In genomic region chr7:6397996-6398975, GRCm38 (mm10) we compare ENCODE assay signal across 8 mouse cellular contexts. TPM values are rescaled to one million over a fixed set of nuclear protein-coding genes. Genes with fewer than 3 reads are reported as not detected.
DNase-seq lines count a peak whose midpoint lies in the region; ATAC-seq and TF ChIP-seq lines count a peak whose summit lies in the region.

Gene Smim17, plus strand, starts transcription at chr7:6398715.

- peak within 1 kb of the TSS; percentile 87 for H3K4me3 ChIP-seq in bone marrow, adult 2 months (replicated peaks; ENCODE audit: control insufficient read depth, low read depth, low read length)
- H3K4me3 ChIP-seq in embryonic facial prominence, embryonic 15.5 days (replicated peaks) = peak within 1 kb of the TSS; percentile 52
- H3K4me3 ChIP-seq in heart, embryonic 13.5 days = peak within 1 kb of the TSS; percentile 60
- H3K4me3 ChIP-seq in kidney, postnatal 0 days (replicated peaks; ENCODE audit: low read depth, low read length) = peak within 1 kb of the TSS; percentile 45
- peak within 1 kb of the TSS; percentile 54 for H3K4me3 ChIP-seq in midbrain, embryonic 16.5 days (ENCODE audit: low read depth, low read length)

- H3K9ac ChIP-seq in embryonic facial prominence, embryonic 15.5 days = peak within 1 kb of the TSS; percentile 33
- H3K9ac ChIP-seq in heart, embryonic 13.5 days = peak within 1 kb of the TSS; percentile 77
- H3K9ac ChIP-seq in kidney, postnatal 0 days (ENCODE audit: low read depth, low read length) = peak within 1 kb of the TSS; percentile 53; the same call in 1 of the 2 replicates
- peak within 1 kb of the TSS; percentile 65 for H3K9ac ChIP-seq in midbrain, embryonic 16.5 days (ENCODE audit: low read depth, low read length)

- peak within 1 kb of the TSS; percentile 64 for H3K4me2 ChIP-seq in embryonic facial prominence, embryonic 15.5 days (replicated peaks)
- peak within 1 kb of the TSS; percentile 74 for H3K4me2 ChIP-seq in heart, embryonic 13.5 days
- H3K4me2 ChIP-seq in kidney, postnatal 0 days (ENCODE audit: low read length) = peak within 1 kb of the TSS; percentile 70
- peak within 1 kb of the TSS; percentile 87 for H3K4me2 ChIP-seq in midbrain, embryonic 16.5 days (ENCODE audit: low read length)

- no peak within 1 kb of the TSS for H3K27ac ChIP-seq in bone marrow, adult 2 months (ENCODE audit: control insufficient read depth, insufficient read depth, low read depth, low read length, poor library complexity)
- no peak within 1 kb of the TSS for H3K27ac ChIP-seq in embryonic facial prominence, embryonic 15.5 days (replicated peaks)
- H3K27ac ChIP-seq in heart, embryonic 13.5 days (replicated peaks) = no peak within 1 kb of the TSS
- H3K27ac ChIP-seq in kidney, postnatal 0 days = no peak within 1 kb of the TSS
- peak within 1 kb of the TSS; percentile 58 for H3K27ac ChIP-seq in midbrain, embryonic 16.5 days (ENCODE audit: low read length)

- H3K9me3 ChIP-seq in embryonic facial prominence, embryonic 15.5 days (replicated peaks) = no peaks in the 10 kb centered on the region
- peaks cover 2% of the 10 kb centered on the region; the same call in 1 of the 2 replicates for H3K9me3 ChIP-seq in heart, embryonic 13.5 days
- no peaks in the 10 kb centered on the region for H3K9me3 ChIP-seq in kidney, postnatal 0 days (replicated peaks; ENCODE audit: low read length)
- H3K9me3 ChIP-seq in midbrain, embryonic 16.5 days (replicated peaks; ENCODE audit: control insufficient read depth, low read length, poor library complexity, severe bottlenecking) = no peaks in the 10 kb centered on the region

- 27% methylated on average over 25 of the region's 25 CpGs for WGBS in bone marrow, adult 2 months
- 21% methylated on average over 25 of the region's 25 CpGs for WGBS in embryonic facial prominence, embryonic 15.5 days
- WGBS in heart, embryonic 13.5 days = 23% methylated on average over 25 of the region's 25 CpGs
- 25% methylated on average over 25 of the region's 25 CpGs for WGBS in kidney, postnatal 0 days
- WGBS in midbrain, embryonic 16.5 days = 28% methylated on average over 25 of the region's 25 CpGs

- no peaks in the 10 kb centered on the region for H3K27me3 ChIP-seq in embryonic facial prominence, embryonic 15.5 days
- no peaks in the 10 kb centered on the region for H3K27me3 ChIP-seq in heart, embryonic 13.5 days (replicated peaks)
- no peaks in the 10 kb centered on the region for H3K27me3 ChIP-seq in kidney, postnatal 0 days (ENCODE audit: insufficient read depth, low read length)
- no peaks in the 10 kb centered on the region for H3K27me3 ChIP-seq in midbrain, embryonic 16.5 days (ENCODE audit: control insufficient read depth, insufficient read depth, low read depth, low read length)

- peak; percentile 73 for ATAC-seq in embryonic facial prominence, embryonic 15.5 days (ENCODE audit: insufficient number of reproducible peaks, low FRiP score, low TSS enrichment, low read depth)
- no peak for ATAC-seq in heart, embryonic 13.5 days (ENCODE audit: extremely low read depth, insufficient number of reproducible peaks, low FRiP score, low TSS enrichment)
- ATAC-seq in kidney, postnatal 0 days (replicated peaks; ENCODE audit: low FRiP score, low read depth) = peak; percentile 54; the same call in 1 of the 2 replicates
- peak; percentile 94 for ATAC-seq in midbrain, embryonic 16.5 days

- DNase-seq in CD4-positive helper T cell, adult 2 months (ENCODE audit: low read depth, low spot score) = peak; percentile 65
- peak; percentile 60 for DNase-seq in kidney, postnatal 0 days (ENCODE audit: low spot score)
- peak; percentile 40 for DNase-seq in liver
- DNase-seq in spleen, postnatal 10 days (ENCODE audit: low spot score in 2 of 2) = peak; percentile 8 to 56

- no peak for TF ChIP-seq CTCF in bone marrow, adult 2 months (IDR thresholded peaks at IDR 0.05; ENCODE audit: control insufficient read depth, insufficient read depth, low read length)
- TF ChIP-seq CTCF in kidney, postnatal 0 days (IDR thresholded peaks at IDR 0.05; ENCODE audit: low read depth) = no peak

- peaks cover 21% of the 10 kb centered on the region for H3K36me3 ChIP-seq in embryonic facial prominence, embryonic 15.5 days
- peaks cover 30% of the 10 kb centered on the region for H3K36me3 ChIP-seq in heart, embryonic 13.5 days
- H3K36me3 ChIP-seq in kidney, postnatal 0 days (ENCODE audit: insufficient read depth, low read length) = 0 out of 2 replicates have a peak, but pooled peaks cover 5% of the 10 kb centered on the region
- H3K36me3 ChIP-seq in midbrain, embryonic 16.5 days (ENCODE audit: control insufficient read depth, insufficient read depth, low read length) = peaks cover 23% of the 10 kb centered on the region

- no peaks in the 10 kb centered on the region; the same call in 1 of the 2 replicates for H3K4me1 ChIP-seq in bone marrow, adult 2 months (ENCODE audit: control insufficient read depth, insufficient read depth, low read length)
- peaks cover 6% of the 10 kb centered on the region; the same call in 1 of the 2 replicates for H3K4me1 ChIP-seq in embryonic facial prominence, embryonic 15.5 days
- H3K4me1 ChIP-seq in heart, embryonic 13.5 days = peaks cover 9% of the 10 kb centered on the region; the same call in 1 of the 2 replicates
- H3K4me1 ChIP-seq in kidney, postnatal 0 days (replicated peaks; ENCODE audit: insufficient read depth, low read length) = no peaks in the 10 kb centered on the region
- H3K4me1 ChIP-seq in midbrain, embryonic 16.5 days (ENCODE audit: control insufficient read depth, insufficient read depth, low read length) = peaks cover 12% of the 10 kb centered on the region

- TF ChIP-seq POLR2A in bone marrow, adult 2 months (IDR thresholded peaks at IDR 0.05; ENCODE audit: borderline replicate concordance, control insufficient read depth, low read depth, low read length) = no peak

RNA-seq across cellular contexts. Expression of gene Smim17, which starts in this region (rescaled TPM):
- polyA plus RNA-seq in bone marrow, adult 2 months (2011; ENCODE audit: insufficient read depth, insufficient read length, low replicate concordance, missing spikeins) = not detected in 2 replicates
- 0.26 and 0.44 TPM in 2 replicates for polyA plus RNA-seq in embryonic facial prominence, embryonic 15.5 days (2015; fragmentation: Nextera tagmentation; extraction: Ambion mirVana)
- polyA plus RNA-seq in heart, embryonic 13.5 days (2015; fragmentation: Nextera tagmentation; extraction: Ambion mirVana) = not detected in 2 replicates
- not detected in 2 replicates for polyA plus RNA-seq in kidney, postnatal 0 days (2015; fragmentation: Nextera tagmentation; extraction: Ambion mirVana)
- 5.8 and 7.7 TPM in 2 replicates for polyA plus RNA-seq in midbrain, embryonic 16.5 days (2015; fragmentation: Nextera tagmentation; extraction: Ambion mirVana)

Comparison
In these comparisons a context has a peak if more than half of its experiments do, and no peak if none do; other contexts are left out.
1. Peak in ATAC-seq, H3K4me3 ChIP-seq, H3K9ac ChIP-seq and H3K4me2 ChIP-seq in embryonic facial prominence, embryonic 15.5 days; RNA of the gene not detected or under 1 TPM.
2. Peak in DNase-seq, ATAC-seq, H3K4me3 ChIP-seq, H3K9ac ChIP-seq and H3K4me2 ChIP-seq in kidney, postnatal 0 days; RNA of the gene not detected or under 1 TPM.